Mouse (Mus musculus): ENCODE data around the gene Tec. TPM values are rescaled to one million over a fixed set of nuclear protein-coding genes. Genes with fewer than 3 reads are reported as not detected.

Gene Tec
- total and polyA plus RNA-seq, 2 experiments from 2014 or later: 2.3 to 3.9 TPM

GRCm38 (mm10) chr5:72709451-72709850 is 158.8 kb downstream of the Tec start:
- Histone ChIP-seq H3K4me2 (ENCODE audit: low read depth, low read length, poor library complexity, severe bottlenecking) (no peak overlapping the region), H3K27me3 (ENCODE audit: insufficient read depth, low read length) (no peaks in the 10 kb centered on the region), H3K36me3 (ENCODE audit: insufficient read depth, low read length) (no peaks in the 10 kb centered on the region), H3K4me1 (ENCODE audit: insufficient read depth, low read length) (no peaks in the 10 kb centered on the region), H3K27ac (ENCODE audit: low read depth, low read length) (no peak overlapping the region), H3K9me3 (ENCODE audit: low read length) (no peaks in the 10 kb centered on the region), H3K9ac (replicated peaks; ENCODE audit: low read length, poor library complexity, severe bottlenecking) (no peak overlapping the region), H3K4me3 (ENCODE audit: low read depth, low read length) (no peak overlapping the region)
- no peak for TF ChIP-seq CTCF (IDR thresholded peaks at IDR 0.05)
- ATAC-seq (ENCODE audit: low FRiP score) (no peak), DNase-seq (ENCODE audit: low spot score) (no peak)
- 90% methylated on average over 13 of the region's 13 CpGs for WGBS

- Histone ChIP-seq H3K4me3 (ENCODE audit: low read depth, low read length) (no peak overlapping the region), H3K27ac (ENCODE audit: low read depth, low read length) (no peak overlapping the region), H3K36me3 (ENCODE audit: insufficient read depth, low read length) (no peaks in the 10 kb centered on the region), H3K4me2 (ENCODE audit: low read depth, low read length, poor library complexity, severe bottlenecking) (no peak overlapping the region), H3K4me1 (ENCODE audit: insufficient read depth, low read length) (no peaks in the 10 kb centered on the region), H3K27me3 (ENCODE audit: insufficient read depth, low read length) (no peaks in the 10 kb centered on the region), H3K9ac (replicated peaks; ENCODE audit: low read length, poor library complexity, severe bottlenecking) (no peak overlapping the region), H3K9me3 (ENCODE audit: low read length) (no peaks in the 10 kb centered on the region)
- ATAC-seq (ENCODE audit: low FRiP score): no peak
- no peak for TF ChIP-seq CTCF (IDR thresholded peaks at IDR 0.05)
- 68% methylated on average over 10 of the region's 10 CpGs for WGBS
- no peak for DNase-seq (ENCODE audit: low spot score)
Observed at GRCm38 (mm10) chr5:72706722-72707121, 161.6 kb downstream of the Tec start.

GRCm38 (mm10) chr5:72706095-72706494 is 162.2 kb downstream of the Tec start:
- no peak overlapping the region for H3K4me3 ChIP-seq (ENCODE audit: low read depth, low read length)
- no peak for TF ChIP-seq CTCF (IDR thresholded peaks at IDR 0.05)

More at GRCm38 (mm10) chr5:72706095-72706494, 162.2 kb downstream of the Tec start:
- DNase-seq (ENCODE audit: low spot score) (no peak), ATAC-seq (ENCODE audit: low FRiP score) (no peak)
- no peaks in the 10 kb centered on the region for H3K4me1 ChIP-seq (ENCODE audit: insufficient read depth, low read length)
- no peaks in the 10 kb centered on the region for H3K9me3 ChIP-seq (ENCODE audit: low read length)
- H3K27ac ChIP-seq (ENCODE audit: low read depth, low read length): no peak overlapping the region
- H3K36me3 ChIP-seq (ENCODE audit: insufficient read depth, low read length): no peaks in the 10 kb centered on the region
- no peak overlapping the region for H3K4me2 ChIP-seq (ENCODE audit: low read depth, low read length, poor library complexity, severe bottlenecking)
- 34% methylated on average over 10 of the region's 10 CpGs for WGBS
- H3K27me3 ChIP-seq (ENCODE audit: insufficient read depth, low read length): no peaks in the 10 kb centered on the region
- H3K9ac ChIP-seq (replicated peaks; ENCODE audit: low read length, poor library complexity, severe bottlenecking): no peak overlapping the region

Other genes with a start within 250 kb of the Tec start
- not detected in 2 replicates for gene Cnga1, start 224.2 kb downstream of the Tec start, total RNA-seq (2014; rRNA removed)
- 0.06 TPM in 1 of 2 replicates, not detected in the other for gene Cnga1, start 224.2 kb downstream of the Tec start, polyA plus RNA-seq (2015; fragmentation: Nextera tagmentation; extraction: Ambion mirVana)
- gene Nipal1, start 220.7 kb downstream of the Tec start, total RNA-seq (2014; rRNA removed): 0.24 and 0.55 TPM in 2 replicates
- 0.33 and 0.70 TPM in 2 replicates for gene Nipal1, start 220.7 kb downstream of the Tec start, polyA plus RNA-seq (2015; fragmentation: Nextera tagmentation; extraction: Ambion mirVana)
- 0.05 TPM in 1 of 2 replicates, not detected in the other for gene Txk, start 115.7 kb downstream of the Tec start, total RNA-seq (2014; rRNA removed)
- 0.14 and 0.15 TPM in 2 replicates for gene Txk, start 115.7 kb downstream of the Tec start, polyA plus RNA-seq (2015; fragmentation: Nextera tagmentation; extraction: Ambion mirVana)
- gene Slain2, start 45.8 kb upstream of the Tec start, total RNA-seq (2014; rRNA removed): 42.2 and 46.2 TPM in 2 replicates
- gene Slain2, start 45.8 kb upstream of the Tec start, polyA plus RNA-seq (2015; fragmentation: Nextera tagmentation; extraction: Ambion mirVana): 9.9 and 10.8 TPM in 2 replicates
- gene Gm10135, start 106.2 kb upstream of the Tec start, total RNA-seq (2014; rRNA removed): not detected in 2 replicates
- not detected in 2 replicates for gene Gm10135, start 106.2 kb upstream of the Tec start, polyA plus RNA-seq (2015; fragmentation: Nextera tagmentation; extraction: Ambion mirVana)
- 17.0 and 19.9 TPM in 2 replicates for gene Slc10a4, start 138.4 kb upstream of the Tec start, total RNA-seq (2014; rRNA removed)
- 24.4 and 32.6 TPM in 2 replicates for gene Slc10a4, start 138.4 kb upstream of the Tec start, polyA plus RNA-seq (2015; fragmentation: Nextera tagmentation; extraction: Ambion mirVana)

Measured in midbrain, postnatal 0 days (tissue).